Mouse (Mus musculus): ENCODE data around the gene Nek4. TPM values are rescaled to one million over a fixed set of nuclear protein-coding genes. Genes with fewer than 3 reads are reported as not detected.
A peak's percentile ranks its signal among the peaks of the same experiment; 100 is the strongest.

Nek4 gene
- total RNA-seq, 1 experiment from 2014 or later: 20.8 TPM

DNA sequence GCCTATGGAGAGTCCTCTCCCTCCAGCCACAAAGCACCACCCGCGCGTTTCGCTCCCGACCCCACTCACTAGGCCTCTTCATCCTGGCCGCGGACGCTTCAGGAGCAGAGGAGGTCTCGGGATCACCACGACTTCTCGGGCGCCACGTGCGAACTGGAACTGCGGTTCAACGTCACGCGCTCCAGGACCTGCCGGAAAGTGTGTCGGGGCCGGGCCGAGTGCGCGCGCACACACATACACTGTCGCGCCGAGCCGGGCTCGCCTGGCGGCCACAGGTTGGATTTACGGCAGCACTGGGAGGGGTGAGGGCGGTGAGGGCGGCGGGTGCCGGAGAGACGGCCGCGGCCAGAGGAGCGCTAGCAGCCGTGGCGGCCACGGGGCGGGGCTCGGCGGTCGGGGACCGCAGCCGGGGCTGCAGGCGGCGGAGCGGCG is 67.7 kb downstream of the Nek4 start, which contains the start of the genes Pbrm1 and Gnl3:
Pbrm1 (plus strand) TSS at position 279 of the 432 bp plus-strand sequence.
Gnl3 (minus strand) TSS at position 293 of the 432 bp plus-strand sequence.
- peak; percentile 82 to 89 for ATAC-seq (replicated peaks in 1 of 2; ENCODE audit: insufficient read depth in 1 of 2, low FRiP score in 2 of 2, low TSS enrichment in 1 of 2, low read depth in 1 of 2, poor library complexity in 2 of 2, severe bottlenecking in 2 of 2)

DNA sequence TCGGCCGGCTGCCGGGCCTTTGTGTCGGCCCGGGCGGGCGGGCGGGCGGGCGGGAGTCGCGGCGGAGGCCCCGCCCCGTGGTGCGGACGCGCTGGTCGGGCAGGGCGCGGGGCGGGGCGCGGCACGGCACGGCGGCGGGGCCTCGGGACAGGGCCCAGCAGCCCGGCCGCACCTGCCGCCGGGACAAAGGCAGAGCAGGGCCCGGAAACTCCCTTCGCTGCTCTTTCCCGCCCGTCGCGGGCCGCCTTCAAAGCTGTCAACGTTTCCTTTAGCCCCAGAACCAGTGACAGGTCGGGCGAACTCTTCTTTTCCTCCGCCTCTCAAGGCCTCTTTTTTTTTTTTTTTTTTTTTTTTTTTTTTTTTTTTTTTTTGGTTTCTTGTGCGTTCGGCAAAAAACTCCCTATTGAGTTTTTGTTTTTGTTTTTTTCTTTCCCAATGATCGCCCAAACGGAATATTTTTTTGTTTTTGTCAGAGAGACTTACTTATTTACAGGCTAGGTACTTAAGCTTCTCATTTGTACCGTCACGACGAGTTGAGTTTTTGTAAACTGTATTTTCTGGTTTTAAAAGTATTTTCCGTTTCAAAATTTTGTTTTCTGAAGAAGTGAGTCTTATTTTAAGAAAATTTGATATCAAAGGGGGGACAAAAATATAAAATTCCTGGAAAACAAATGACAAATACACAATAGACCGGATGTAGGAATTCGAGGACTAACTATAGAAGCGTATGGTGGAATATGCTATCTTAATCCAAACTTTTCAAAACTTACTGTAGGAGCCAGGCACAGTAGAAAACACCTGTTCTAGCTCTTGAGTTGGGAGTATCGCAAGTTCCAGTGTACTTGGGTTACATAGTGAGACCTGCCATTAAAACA is 68.4 kb downstream of the Nek4 start:
- ATAC-seq (replicated peaks in 1 of 2; ENCODE audit: insufficient read depth in 1 of 2, low FRiP score in 2 of 2, low TSS enrichment in 1 of 2, low read depth in 1 of 2, poor library complexity in 2 of 2, severe bottlenecking in 2 of 2): peak; percentile 65 to 73; a peak in 3 of 4 replicates

DNA sequence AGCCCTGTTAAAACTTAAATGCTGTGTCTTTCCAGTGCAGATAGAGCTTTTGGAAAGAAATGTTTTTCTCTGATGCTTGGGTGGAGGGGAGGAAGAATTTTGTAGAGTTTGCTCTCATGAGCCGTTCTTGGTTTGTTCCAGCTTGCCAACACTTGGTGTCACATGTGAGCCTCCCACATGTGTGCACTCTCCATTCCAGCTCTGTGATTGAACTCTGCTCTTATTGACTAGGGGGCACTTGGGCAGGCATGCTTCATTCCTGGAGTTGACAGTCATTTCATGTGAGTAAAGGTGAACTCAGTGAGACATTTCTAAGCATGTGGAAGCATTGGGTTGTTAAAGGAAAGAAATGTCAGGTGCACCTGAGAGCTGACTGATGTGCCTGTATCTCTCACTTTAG is 71.4 kb downstream of the Nek4 start:
- ATAC-seq (replicated peaks in 1 of 2; ENCODE audit: insufficient read depth in 1 of 2, low FRiP score in 2 of 2, low TSS enrichment in 1 of 2, low read depth in 1 of 2, poor library complexity in 2 of 2, severe bottlenecking in 2 of 2): no peak

- ATAC-seq (replicated peaks in 1 of 2; ENCODE audit: insufficient read depth in 1 of 2, low FRiP score in 2 of 2, low TSS enrichment in 1 of 2, low read depth in 1 of 2, poor library complexity in 2 of 2, severe bottlenecking in 2 of 2): no peak
These were observed 74.6 kb downstream of the Nek4 start for GRCm38 (mm10) chr14:31025785-31026184.

Other genes with a start within 250 kb of the Nek4 start
- gene Sfmbt1, start 236.5 kb upstream of the Nek4 start, total RNA-seq (2017): 12.5 and 12.6 TPM in 2 replicates
- 7.1 and 8.6 TPM in 2 replicates for gene Tmem110, start 125.8 kb upstream of the Nek4 start, total RNA-seq (2017)
- not detected in 2 replicates for gene Mustn1, start 72.2 kb upstream of the Nek4 start, total RNA-seq (2017)
- 0.06 TPM in 1 of 2 replicates, not detected in the other for gene Itih4, start 64.9 kb upstream of the Nek4 start, total RNA-seq (2017)
- not detected in 2 replicates for gene Itih3, start 27.6 kb upstream of the Nek4 start, total RNA-seq (2017)
- not detected in 2 replicates for gene Itih1, start 8.1 kb upstream of the Nek4 start, total RNA-seq (2017)
- 30.1 and 44.4 TPM in 2 replicates for gene Glt8d1, start 50.0 kb downstream of the Nek4 start, total RNA-seq (2017)
- 68.9 and 103 TPM in 2 replicates for gene Spcs1, start 50.3 kb downstream of the Nek4 start, total RNA-seq (2017)
- 80.7 and 82.2 TPM in 2 replicates for gene Pbrm1, start 67.8 kb downstream of the Nek4 start, total RNA-seq (2017)
- 347 and 449 TPM in 2 replicates for gene Gnl3, start 67.8 kb downstream of the Nek4 start, total RNA-seq (2017)
- gene Smim4, start 177.6 kb downstream of the Nek4 start, total RNA-seq (2017): 52.8 and 60.0 TPM in 2 replicates
- 54.5 and 57.9 TPM in 2 replicates for gene Nt5dc2, start 179.7 kb downstream of the Nek4 start, total RNA-seq (2017)
- gene Stab1, start 217.3 kb downstream of the Nek4 start, total RNA-seq (2017): 0.25 TPM in 1 of 2 replicates, not detected in the other

All from hematopoietic stem cell, adult 5-6 weeks (primary cell).